Mouse (Mus musculus): Measurements from ENCODE around the gene Vps13d.

DNA sequence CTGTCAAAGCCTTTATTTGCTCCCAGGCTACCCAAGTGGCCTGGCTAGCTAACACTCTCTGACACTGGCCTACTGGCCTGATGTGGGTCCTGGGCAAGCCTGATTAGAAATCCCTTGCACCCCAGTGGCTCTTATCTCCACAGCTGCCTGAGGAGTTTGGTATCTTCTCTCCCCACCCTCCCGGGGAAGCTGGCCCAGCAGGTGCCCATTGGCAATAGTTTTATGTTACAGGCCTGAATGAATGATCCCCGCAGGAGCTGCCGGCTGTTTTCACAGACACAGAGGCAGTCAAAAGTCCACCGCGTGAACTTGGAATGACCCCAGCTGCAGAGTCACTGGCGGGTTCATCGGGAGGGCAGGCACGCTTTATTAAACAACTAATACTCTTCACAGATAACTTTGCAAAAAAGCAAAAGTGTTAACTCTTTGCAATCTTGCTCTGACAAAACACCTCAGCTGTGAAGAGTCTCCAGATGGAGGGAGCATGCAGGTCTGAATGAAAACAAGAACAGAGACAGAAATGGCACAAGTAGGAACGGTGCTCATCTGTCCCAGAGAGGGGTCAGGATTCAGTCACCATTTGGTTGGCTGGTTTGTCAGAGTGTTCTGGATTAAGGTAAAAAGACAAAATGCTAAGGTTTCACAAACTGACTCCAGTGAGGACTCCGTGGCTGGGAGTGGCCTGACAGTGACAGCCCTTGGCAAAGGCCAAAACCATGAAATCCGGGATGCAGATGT lies 160.1 kb downstream of the Vps13d start:
- no peak for TF ChIP-seq CTCF (IDR thresholded peaks at IDR 0.05; ENCODE audit: control insufficient read depth, insufficient read depth, insufficient replicate concordance, low read depth, low read length)
- TF ChIP-seq POLR2A (IDR thresholded peaks at IDR 0.05; ENCODE audit: control insufficient read depth, low read depth, low read length), result no peak

Measured in testis, adult 2 months (tissue).